Mouse (Mus musculus) olfactory bulb, adult 2 months (tissue): ENCODE results near the gene Set. TPM values are rescaled to one million over a fixed set of nuclear protein-coding genes. Genes with fewer than 3 reads are reported as not detected.

ENCODE experiments used
- H3K27ac ChIP-seq: fragments of 200-500 bp; 2 replicates; pipeline ENCODE4 v1.5.1; 2012; ENCODE audit warnings: low read depth, low read length; ENCODE audit not compliant: insufficient read depth
- H3K4me1 ChIP-seq: fragments of 200-500 bp; 2 replicates; pipeline ENCODE4 v1.6.1; 2012; ENCODE audit warnings: low read length; ENCODE audit not compliant: control insufficient read depth, insufficient read depth
- H3K4me3 ChIP-seq: fragments of 200-500 bp; 2 replicates; pipeline ENCODE4 v1.5.1; 2012; ENCODE audit warnings: mild to moderate bottlenecking, low read depth, low read length, moderate library complexity; ENCODE audit not compliant: insufficient read depth
- CTCF ChIP-seq: fragments of 200-500 bp; IDR thresholded peaks from 2 replicates; pipeline ENCODE4 v1.5.1; 2012; ENCODE audit warnings: low read depth, mild to moderate bottlenecking, low read length, moderate library complexity; ENCODE audit not compliant: insufficient read depth
- POLR2A ChIP-seq: fragments of 200-500 bp; IDR thresholded peaks from 2 replicates; pipeline ENCODE4 v1.6.1; 2012; ENCODE audit warnings: mild to moderate bottlenecking, low read depth, low read length, moderate library complexity; ENCODE audit not compliant: insufficient read depth
- WGBS: fragments of 180-500 bp; shearing (Covaris S2); methylation state at CpG from one replicate; pipeline ENCODE4 v1.1.7; 2018; 5-methylcytosine and 5-hydroxymethylcytosine counted together
- polyA plus RNA-seq: library from polyadenylated mRNA; stranded (reverse); fragments of >200 nt; gene quantifications from 2 replicates; pipeline ENCODE4 v1.2.4, GENCODE M21; 2012; ENCODE audit warnings: low replicate concordance; ENCODE audit not compliant: missing spikeins, insufficient read depth, insufficient read length

Set gene
- polyA plus RNA-seq, 1 experiment, result not detected

DNA sequence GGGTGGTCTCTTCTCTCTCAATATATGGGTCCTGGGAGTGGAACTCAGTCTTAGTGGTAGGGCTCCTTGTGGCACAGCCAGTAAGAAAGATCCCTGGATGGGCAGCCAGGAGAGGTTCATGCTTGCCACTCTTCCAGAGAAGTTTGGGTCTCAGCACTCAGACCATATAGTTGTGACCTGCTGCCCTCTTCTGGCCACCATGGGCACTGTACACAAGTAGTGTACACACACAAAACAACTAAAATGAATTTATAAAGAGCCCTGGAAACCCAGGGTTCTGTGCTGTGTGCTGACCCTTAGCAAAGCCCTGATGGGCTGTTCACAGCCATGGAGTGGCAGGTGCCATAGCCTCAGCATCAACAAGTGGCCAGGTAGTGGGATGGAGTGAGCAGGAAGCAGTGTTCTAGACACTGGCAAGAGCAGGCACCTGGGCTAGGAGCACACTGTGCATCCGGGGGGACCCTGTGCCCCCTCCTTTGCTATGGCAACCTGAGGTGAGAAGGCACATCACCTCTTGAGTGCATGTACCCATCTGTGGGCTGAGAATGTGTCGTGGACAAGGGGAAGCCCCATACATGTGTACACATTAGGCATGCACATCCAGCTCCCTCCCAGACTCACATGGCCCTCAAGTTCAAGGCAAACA is 38.8 kb downstream of the Set start:
- H3K27ac ChIP-seq, result no peak overlapping the region
- TF ChIP-seq POLR2A, result no peak
- WGBS, result 84% methylated on average over 2 of the region's 2 CpGs
- H3K4me1 ChIP-seq, result peaks cover 7% of the 10 kb centered on the region
- no peak overlapping the region for H3K4me3 ChIP-seq

DNA sequence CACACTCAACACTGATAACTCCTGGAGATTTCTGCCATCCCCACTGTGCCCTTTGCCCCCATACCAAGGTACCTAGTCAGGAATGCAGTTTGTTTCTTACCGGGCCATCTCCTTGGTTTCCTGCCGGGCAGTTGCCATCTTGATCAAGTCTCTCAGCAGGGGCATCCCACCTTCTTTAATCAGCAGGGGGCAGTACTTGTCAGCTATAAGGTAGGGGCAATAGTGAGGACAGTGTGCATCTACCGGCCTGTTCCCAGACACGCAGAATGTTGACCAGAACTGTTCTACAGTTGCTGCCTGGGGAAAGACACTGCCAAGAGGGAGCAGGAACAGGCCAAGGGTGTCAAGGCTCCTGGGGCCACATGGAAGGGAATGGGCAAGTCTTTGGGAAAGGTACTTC is 43.0 kb downstream of the Set start:
- Histone ChIP-seq H3K4me3 (no peak overlapping the region), H3K27ac (no peak overlapping the region), H3K4me1 (no peaks in the 10 kb centered on the region)
- no peak for TF ChIP-seq CTCF
- TF ChIP-seq POLR2A, result no peak
- WGBS, result 70% methylated on average over 4 of the region's 4 CpGs

DNA sequence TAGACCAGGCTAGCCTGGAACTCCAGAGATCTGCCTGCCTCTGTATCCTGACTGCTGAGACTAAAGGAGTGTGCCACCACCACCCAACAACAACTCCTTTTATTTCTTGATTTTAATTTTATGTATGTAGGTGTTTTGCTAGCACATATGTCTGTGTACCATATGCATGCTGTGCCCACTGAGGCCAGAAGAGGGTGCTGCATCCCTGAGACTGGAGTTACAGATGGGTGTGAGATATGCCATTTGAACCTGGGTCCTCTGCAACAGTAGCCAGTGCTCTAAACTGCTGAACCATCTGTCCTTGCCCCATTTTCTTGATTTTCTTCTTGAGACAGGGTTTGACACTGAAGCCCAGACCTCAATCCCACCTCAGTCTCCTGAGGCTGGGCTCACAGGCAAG is 49.2 kb downstream of the Set start:
- Histone ChIP-seq H3K4me3 (no peak overlapping the region), H3K4me1 (no peaks in the 10 kb centered on the region), H3K27ac (no peak overlapping the region)
- TF ChIP-seq POLR2A (no peak), CTCF (no peak)

DNA sequence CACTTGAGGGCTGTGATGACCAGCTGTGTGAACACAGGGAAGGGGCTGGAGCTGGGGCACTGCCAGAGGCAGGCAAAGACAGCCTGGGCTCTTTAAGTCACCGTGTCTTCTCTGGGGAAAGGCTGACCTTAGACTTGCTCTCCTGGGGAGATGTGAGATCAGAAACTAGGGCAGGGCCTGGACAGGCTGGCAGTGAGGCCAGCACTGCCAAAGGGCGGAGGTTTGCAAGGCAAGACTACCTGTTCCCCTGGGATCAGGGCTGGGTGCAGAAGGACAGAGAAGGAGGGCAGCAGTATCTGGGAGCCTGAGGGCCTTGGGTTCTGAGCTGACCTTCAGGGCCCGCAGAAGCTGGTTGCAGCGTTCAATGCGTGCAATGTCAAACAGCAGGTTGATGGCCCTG is 50.5 kb downstream of the Set start:
- Histone ChIP-seq H3K4me3 (no peak overlapping the region), H3K4me1 (no peaks in the 10 kb centered on the region), H3K27ac (no peak overlapping the region)
- TF ChIP-seq POLR2A (no peak), CTCF (no peak)
- WGBS, result 96% methylated on average over 5 of the region's 5 CpGs

DNA sequence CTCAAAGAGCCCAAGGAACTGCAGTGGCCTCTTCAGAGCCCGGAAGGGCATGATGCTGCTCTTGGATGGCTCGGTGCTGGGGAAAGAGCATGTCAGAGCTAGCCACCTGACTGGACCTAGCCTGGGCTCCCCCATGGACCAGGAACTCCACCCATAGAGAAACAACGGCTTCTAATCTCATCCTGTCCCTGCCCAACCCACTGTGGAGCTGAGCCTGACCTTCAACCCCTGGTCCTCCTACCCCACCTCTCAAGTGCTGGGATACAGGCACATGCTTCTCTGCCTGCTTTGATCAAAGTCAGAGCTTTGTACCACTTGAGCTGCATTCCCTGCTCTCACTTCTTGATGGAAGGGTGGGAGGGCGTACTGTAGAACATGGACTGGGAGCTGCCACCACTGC is 51.1 kb downstream of the Set start:
- 94% methylated on average over 4 of the region's 4 CpGs for WGBS
- TF ChIP-seq POLR2A, result no peak
- no peak for TF ChIP-seq CTCF

DNA sequence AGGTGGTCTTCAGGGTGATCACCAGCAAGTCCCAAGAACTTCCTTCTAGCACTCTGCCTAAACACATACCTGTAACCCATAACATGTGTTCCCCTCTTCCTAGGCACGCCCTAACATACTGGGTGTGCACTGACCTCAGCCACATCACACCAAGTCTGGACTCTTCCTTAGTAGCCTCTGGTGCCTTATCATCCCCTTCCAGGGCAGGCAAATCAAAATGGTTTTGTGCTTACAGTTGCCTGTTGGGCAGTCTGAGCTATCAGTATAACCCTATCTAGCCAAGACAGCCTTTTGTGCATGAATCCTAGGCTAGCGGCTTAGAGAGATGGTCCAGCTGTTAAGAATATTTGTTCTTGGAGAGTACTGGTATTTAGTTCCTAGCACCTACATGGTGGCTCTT is 54.3 kb downstream of the Set start:
- H3K4me3 ChIP-seq, result no peak overlapping the region
- TF ChIP-seq CTCF (no peak), POLR2A (no peak)
- 98% methylated on average over 2 of the region's 2 CpGs for WGBS
- H3K4me1 ChIP-seq, result no peaks in the 10 kb centered on the region
- no peak overlapping the region for H3K27ac ChIP-seq

More for the DNA sequence above, 51.1 kb downstream of the Set start:
- Histone ChIP-seq H3K27ac (no peak overlapping the region), H3K4me3 (no peak overlapping the region), H3K4me1 (no peaks in the 10 kb centered on the region)

GRCm38 (mm10) chr2:30112564-30112963 is 55.4 kb downstream of the Set start:
- Histone ChIP-seq H3K27ac (no peak overlapping the region), H3K4me1 (no peaks in the 10 kb centered on the region), H3K4me3 (no peak overlapping the region)
- WGBS, result 92% methylated on average over 5 of the region's 5 CpGs
- TF ChIP-seq POLR2A (no peak), CTCF (no peak)

DNA sequence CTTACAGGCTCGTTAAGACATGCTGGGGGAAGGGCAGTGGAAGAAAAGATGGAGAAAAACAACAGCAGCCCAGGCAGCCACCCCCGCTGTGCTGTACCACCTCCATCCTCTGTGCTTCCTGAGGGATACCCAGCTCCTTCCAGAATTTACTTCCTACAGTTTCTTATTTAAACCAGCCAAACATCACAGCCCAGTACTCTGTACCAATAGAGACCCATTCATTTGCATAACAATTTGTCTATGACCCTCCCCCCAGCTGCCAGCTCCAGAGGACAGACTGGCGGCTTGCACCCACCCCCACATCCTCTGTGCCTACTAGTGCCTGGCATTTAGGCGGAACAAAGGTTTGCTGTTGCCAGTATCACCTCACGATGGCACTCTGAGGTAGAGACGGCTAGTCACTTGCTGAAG is 62.5 kb downstream of the Set start:
- H3K4me3 ChIP-seq, result 0 out of 2 replicates have a peak overlapping the region, but pooled peaks have one; percentile 2
- peak overlapping the region; percentile 86 for H3K27ac ChIP-seq
- 11% methylated on average over 6 of the region's 6 CpGs for WGBS
- no peak for TF ChIP-seq POLR2A
- TF ChIP-seq CTCF, result no peak
- peaks cover 35% of the 10 kb centered on the region for H3K4me1 ChIP-seq

DNA sequence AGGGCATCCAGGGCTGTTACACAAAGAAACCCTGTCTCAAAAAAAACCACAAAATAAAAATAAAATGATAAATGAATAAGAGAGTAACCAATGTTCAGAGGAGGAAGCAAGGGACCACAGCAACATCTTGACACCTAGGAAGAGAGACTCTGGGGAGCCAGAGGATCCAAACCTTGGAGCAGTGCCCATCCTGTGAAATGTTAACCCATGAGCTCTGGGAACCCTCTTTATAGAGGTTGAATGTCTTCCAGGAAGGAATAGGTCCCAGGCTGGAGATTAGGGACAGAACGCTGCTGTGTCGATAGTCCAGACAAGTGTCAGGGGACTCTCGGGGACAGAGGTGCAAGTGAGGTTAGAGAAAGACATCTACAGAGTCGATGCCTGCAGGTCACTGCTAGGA is 63.1 kb downstream of the Set start:
- H3K27ac ChIP-seq, result peak overlapping the region; percentile 86
- 41% methylated on average over 4 of the region's 4 CpGs for WGBS
- H3K4me1 ChIP-seq, result peaks cover 35% of the 10 kb centered on the region
- TF ChIP-seq POLR2A, result no peak
- TF ChIP-seq CTCF, result no peak
- H3K4me3 ChIP-seq, result no peak overlapping the region

Other genes with a start within 250 kb of the Set start
- not detected in 2 replicates for gene Urm1, start 237.3 kb upstream of the Set start, polyA plus RNA-seq
- gene Cercam, start 188.2 kb upstream of the Set start, polyA plus RNA-seq, result not detected in 2 replicates
- gene Odf2, start 168.2 kb upstream of the Set start, polyA plus RNA-seq, result 472 TPM in 1 of 2 replicates, not detected in the other
- not detected in 2 replicates for gene Gle1, start 122.0 kb upstream of the Set start, polyA plus RNA-seq
- gene Sptan1, start 91.8 kb upstream of the Set start, polyA plus RNA-seq, result 496 and 868 TPM in 2 replicates
- not detected in 2 replicates for gene Wdr34, start 8.5 kb upstream of the Set start, polyA plus RNA-seq
- not detected in 2 replicates for gene Pkn3, start 20.3 kb downstream of the Set start, polyA plus RNA-seq
- gene Zdhhc12, start 36.3 kb downstream of the Set start, polyA plus RNA-seq, result not detected in 2 replicates
- not detected in 2 replicates for gene Zer1, start 67.2 kb downstream of the Set start, polyA plus RNA-seq
- gene Tbc1d13, start 76.4 kb downstream of the Set start, polyA plus RNA-seq, result not detected in 2 replicates
- not detected in 2 replicates for gene Endog, start 114.1 kb downstream of the Set start, polyA plus RNA-seq
- not detected in 2 replicates for gene Spout1, start 121.1 kb downstream of the Set start, polyA plus RNA-seq
- not detected in 2 replicates for gene Kyat1, start 148.5 kb downstream of the Set start, polyA plus RNA-seq
- not detected in 2 replicates for gene Lrrc8a, start 180.3 kb downstream of the Set start, polyA plus RNA-seq
- not detected in 2 replicates for gene Gm28035, start 183.2 kb downstream of the Set start, polyA plus RNA-seq
- gene Phyhd1, start 208.8 kb downstream of the Set start, polyA plus RNA-seq, result not detected in 2 replicates
- gene Gm28038, start 223.7 kb downstream of the Set start, polyA plus RNA-seq, result not detected in 2 replicates
- gene Dolk, start 229.0 kb downstream of the Set start, polyA plus RNA-seq, result not detected in 2 replicates
- not detected in 2 replicates for gene Nup188, start 229.0 kb downstream of the Set start, polyA plus RNA-seq